Mouse (Mus musculus): ENCODE results near the gene Itk. TPM values are rescaled to one million over a fixed set of nuclear protein-coding genes. Genes with fewer than 3 reads are reported as not detected.

Itk gene
- polyA plus RNA-seq, 1 experiment from 2014 or later, result not detected

DNA sequence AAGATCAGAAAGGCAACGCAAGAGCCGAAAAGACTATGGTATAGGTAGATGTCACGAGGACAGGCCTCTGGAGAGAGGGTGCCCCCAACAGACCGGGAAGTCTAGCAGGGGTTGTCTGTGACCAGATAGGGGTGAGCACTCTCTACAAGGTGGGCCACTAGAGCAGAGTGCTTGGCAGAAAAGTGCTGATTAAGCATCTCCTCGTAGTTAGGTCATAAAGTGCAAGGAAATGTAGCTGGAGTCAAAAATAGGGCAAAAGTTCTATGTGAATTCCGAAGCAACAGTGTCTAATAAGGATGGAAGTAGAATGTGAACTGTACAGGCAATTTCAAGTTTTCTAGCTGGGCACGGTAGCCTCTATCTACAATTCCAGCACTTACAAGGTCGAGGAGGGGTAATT lies 18.1 kb downstream of the Itk start:
- no peak for ATAC-seq (ENCODE audit: low read depth)
- Histone ChIP-seq H3K9me3 (no peaks in the 10 kb centered on the region), H3K27ac (replicated peaks) (no peak overlapping the region), H3K4me1 (replicated peaks) (no peaks in the 10 kb centered on the region), H3K9ac (no peak overlapping the region), H3K4me2 (no peak overlapping the region), H3K4me3 (no peak overlapping the region), H3K27me3 (no peaks in the 10 kb centered on the region), H3K36me3 (no peaks in the 10 kb centered on the region)
- 94% methylated on average over 8 of the region's 8 CpGs for WGBS

DNA sequence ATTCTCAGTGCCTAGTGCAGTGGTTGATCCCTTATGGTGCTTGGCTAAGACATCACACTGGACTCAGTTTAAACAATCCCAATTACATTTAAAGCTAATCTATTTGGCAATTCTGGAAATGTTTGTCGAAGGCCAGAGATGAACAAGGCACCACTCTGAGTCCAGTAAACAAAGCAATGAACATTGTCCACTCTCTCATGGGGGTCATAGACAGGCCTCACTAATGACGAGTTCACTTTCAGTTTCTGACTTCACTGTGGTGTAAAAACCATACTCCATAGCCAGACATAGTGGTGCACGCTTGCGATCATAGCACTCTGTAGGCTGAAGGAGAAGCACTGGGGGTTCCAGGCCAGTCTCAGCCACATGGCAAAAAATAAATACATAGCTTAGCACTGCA lies 18.9 kb downstream of the Itk start:
- ATAC-seq (ENCODE audit: low read depth), result no peak
- 89% methylated on average over 4 of the region's 4 CpGs for WGBS

DNA sequence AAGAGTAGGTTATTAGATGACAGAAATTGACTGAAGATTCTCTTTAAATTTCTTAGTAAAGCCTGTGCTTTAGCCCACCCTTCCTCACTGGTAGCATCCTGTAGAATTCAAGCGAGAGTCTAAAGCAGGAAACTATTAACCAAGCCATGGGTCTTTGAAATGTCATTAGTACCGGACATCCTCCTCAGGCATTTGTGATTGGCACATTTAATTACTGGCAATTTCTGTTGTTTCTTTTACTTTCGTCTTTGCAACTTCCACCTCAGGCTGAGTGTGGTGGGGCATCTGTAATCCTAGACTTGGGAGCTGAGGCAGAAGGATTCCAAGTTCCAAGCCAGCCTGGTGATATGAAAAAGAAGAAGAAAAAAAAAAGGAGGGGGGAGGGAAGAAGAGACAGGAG lies 23.0 kb downstream of the Itk start:
- Histone ChIP-seq H3K9ac (no peak overlapping the region), H3K36me3 (no peaks in the 10 kb centered on the region), H3K9me3 (no peaks in the 10 kb centered on the region), H3K27me3 (no peaks in the 10 kb centered on the region), H3K27ac (replicated peaks) (no peak overlapping the region), H3K4me3 (no peak overlapping the region), H3K4me1 (replicated peaks) (no peaks in the 10 kb centered on the region), H3K4me2 (no peak overlapping the region)
- whole genome bisulfite sequencing, result 63% methylated on average over 3 of the region's 3 CpGs
- no peak for ATAC-seq (ENCODE audit: low read depth)

More for the DNA sequence above, 18.9 kb downstream of the Itk start:
- no peak overlapping the region for H3K4me3 ChIP-seq
- no peaks in the 10 kb centered on the region for H3K36me3 ChIP-seq
- no peak overlapping the region for H3K27ac ChIP-seq (replicated peaks)
- H3K4me2 ChIP-seq, result no peak overlapping the region
- H3K4me1 ChIP-seq (replicated peaks), result no peaks in the 10 kb centered on the region
- H3K9me3 ChIP-seq, result no peaks in the 10 kb centered on the region
- H3K9ac ChIP-seq, result no peak overlapping the region
- no peaks in the 10 kb centered on the region for H3K27me3 ChIP-seq

DNA sequence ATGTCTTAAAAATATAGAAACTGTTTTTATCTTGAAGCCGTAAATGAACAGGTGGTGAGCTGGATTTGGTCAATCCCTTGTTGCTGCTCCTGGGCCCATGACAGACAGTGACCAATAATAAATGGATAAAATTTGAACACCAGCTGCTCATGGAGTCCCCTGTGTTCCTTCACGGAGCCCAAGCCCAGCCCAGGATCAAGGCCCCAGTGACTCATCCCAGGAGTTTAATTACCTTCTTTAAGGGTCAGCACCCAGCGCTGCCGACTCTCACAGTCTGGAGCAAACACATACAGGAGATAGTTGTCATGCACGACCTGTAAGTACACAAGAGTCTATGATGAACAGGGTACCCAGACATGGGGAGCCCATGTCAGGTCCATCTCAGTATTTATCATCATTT lies 23.6 kb downstream of the Itk start:
- Histone ChIP-seq H3K4me3 (no peak overlapping the region), H3K4me1 (replicated peaks) (no peaks in the 10 kb centered on the region), H3K9me3 (no peaks in the 10 kb centered on the region), H3K9ac (no peak overlapping the region), H3K27me3 (no peaks in the 10 kb centered on the region), H3K4me2 (no peak overlapping the region), H3K36me3 (no peaks in the 10 kb centered on the region), H3K27ac (replicated peaks) (no peak overlapping the region)
- 80% methylated on average over 5 of the region's 5 CpGs for WGBS
- no peak for ATAC-seq (ENCODE audit: low read depth)

DNA sequence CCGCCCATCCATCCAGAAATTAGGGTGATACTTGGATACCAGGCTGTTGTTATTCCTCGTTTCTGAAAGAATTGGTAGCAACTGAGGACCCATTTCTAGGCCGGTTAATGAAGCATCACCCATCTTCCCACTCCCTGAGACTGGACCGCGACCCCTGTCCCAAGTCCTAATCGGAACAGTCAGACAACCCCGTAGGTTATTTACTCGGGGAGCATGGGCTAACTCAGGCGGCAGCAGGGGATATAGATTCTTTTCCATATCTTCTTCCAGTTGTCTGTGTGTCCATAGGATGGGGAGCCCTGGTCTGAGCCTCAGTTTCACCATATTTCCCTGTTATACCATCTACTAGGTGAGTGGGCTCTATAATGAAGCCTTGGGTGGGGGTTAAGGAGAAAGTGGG lies 25.5 kb downstream of the Itk start:
- 94% methylated on average over 9 of the region's 9 CpGs for WGBS
- no peaks in the 10 kb centered on the region for H3K27me3 ChIP-seq
- no peak overlapping the region for H3K4me3 ChIP-seq
- H3K36me3 ChIP-seq, result no peaks in the 10 kb centered on the region
- no peak for ATAC-seq (ENCODE audit: low read depth)
- no peak overlapping the region for H3K27ac ChIP-seq (replicated peaks)
- H3K9ac ChIP-seq, result no peak overlapping the region
- H3K4me1 ChIP-seq (replicated peaks), result no peaks in the 10 kb centered on the region
- no peak overlapping the region for H3K4me2 ChIP-seq
- H3K9me3 ChIP-seq, result no peaks in the 10 kb centered on the region

DNA sequence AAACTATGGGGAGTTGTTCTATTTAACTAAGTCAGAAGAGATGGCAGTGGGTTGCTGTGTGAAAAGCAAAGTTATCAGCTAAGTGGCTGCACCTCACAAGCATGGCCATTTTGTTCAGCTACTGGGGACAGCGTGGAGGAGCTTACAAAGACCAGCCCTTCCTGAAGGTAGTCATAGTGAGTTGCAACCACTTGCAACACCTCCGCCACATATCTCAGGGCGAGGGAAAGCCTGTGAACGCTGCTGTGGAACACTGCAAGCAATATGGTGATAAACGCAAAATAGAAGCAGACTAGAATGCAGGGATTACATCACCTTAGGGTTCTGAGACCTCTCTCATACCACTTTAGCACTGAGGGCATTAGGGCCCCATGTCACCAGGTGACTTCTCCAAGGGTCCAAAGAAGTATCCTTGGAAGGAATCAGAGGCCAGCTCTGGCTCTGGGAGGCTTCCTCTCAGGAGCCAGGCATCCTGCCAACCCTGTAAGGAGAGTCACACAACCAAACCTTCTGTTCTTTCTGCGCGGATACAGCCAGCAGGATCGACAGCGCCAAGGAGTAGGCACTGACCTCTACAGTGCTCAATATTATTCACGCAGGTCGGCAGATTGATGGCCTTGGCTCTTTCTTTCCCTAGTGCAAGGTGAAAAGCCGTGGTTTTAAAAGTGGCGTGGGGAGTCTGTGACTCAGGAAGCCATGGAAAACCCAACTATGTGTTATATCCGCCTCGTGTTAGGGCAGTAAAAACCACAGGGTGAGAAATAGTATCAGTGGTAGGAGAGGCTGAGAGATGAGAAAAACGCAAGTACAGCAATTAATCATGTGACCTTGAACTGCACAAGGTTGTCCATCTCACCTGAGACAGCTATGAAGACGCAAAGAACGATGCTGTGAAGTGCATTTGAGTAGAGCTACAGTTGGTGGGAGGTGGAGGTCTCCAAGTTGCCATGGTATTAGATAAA lies 27.0 kb downstream of the Itk start:
- Histone ChIP-seq H3K27ac (replicated peaks) (no peak overlapping the region), H3K36me3 (no peaks in the 10 kb centered on the region), H3K27me3 (no peaks in the 10 kb centered on the region), H3K4me1 (replicated peaks) (no peaks in the 10 kb centered on the region), H3K9ac (no peak overlapping the region), H3K4me2 (no peak overlapping the region), H3K9me3 (no peaks in the 10 kb centered on the region), H3K4me3 (no peak overlapping the region)
- 86% methylated on average over 18 of the region's 18 CpGs for WGBS
- ATAC-seq (ENCODE audit: low read depth), result no peak

DNA sequence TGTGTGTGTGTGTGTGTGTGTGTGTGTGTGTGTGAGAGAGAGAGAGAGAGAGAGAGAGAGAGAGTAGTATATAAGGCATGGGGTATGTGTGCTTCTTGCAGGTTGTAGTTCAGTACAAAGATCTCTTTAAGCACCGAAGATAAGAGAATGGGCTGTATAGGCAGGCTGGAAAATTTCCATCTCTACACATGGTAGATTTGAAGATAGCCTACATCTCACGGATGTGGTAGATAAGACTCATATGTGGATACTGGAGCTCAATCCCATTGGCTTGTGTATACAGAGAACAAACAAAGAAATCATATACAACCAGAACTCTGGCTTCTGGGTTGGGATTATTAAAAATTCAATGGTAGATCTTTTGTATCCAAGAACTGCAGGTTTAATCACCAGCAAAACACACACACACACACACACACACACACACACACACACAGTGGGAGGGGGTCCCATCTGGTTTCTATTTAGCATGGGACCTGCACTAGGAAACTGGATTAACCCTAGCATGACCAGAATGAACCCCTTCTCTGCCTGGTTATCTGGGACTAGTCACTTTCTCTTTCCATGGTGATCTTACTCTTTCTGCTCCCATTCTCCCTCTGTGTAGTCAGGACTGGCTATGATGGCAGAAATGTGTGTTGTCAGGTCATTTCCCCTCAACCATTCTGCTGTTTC lies 28.2 kb downstream of the Itk start:
- H3K9me3 ChIP-seq, result no peaks in the 10 kb centered on the region
- H3K4me2 ChIP-seq, result no peak overlapping the region
- no peaks in the 10 kb centered on the region for H3K36me3 ChIP-seq
- ATAC-seq (ENCODE audit: low read depth), result no peak
- H3K4me1 ChIP-seq (replicated peaks), result no peaks in the 10 kb centered on the region
- H3K9ac ChIP-seq, result no peak overlapping the region
- H3K27me3 ChIP-seq, result no peaks in the 10 kb centered on the region
- WGBS, result 88% methylated on average over 2 of the region's 2 CpGs
- no peak overlapping the region for H3K4me3 ChIP-seq
- H3K27ac ChIP-seq (replicated peaks), result no peak overlapping the region

DNA sequence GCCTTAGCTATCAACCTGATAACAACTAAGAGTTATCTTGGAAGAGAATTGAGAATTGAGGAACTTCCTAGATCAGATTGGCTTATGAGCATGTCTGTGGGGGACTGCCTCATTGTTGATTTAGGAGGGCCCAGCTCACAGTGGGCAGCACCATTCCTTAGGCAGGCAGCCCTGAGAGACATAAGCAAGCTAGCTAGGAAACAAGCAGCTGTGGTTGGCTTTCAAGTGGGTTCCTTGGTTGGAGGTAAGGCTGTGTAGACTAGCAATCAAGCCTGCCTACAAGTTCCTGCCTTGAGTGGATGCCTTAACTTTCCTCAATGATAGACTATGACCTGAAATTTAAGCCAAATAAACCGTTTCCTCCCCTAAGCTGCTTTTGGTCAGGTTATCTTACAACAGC lies 30.9 kb downstream of the Itk start:
- H3K4me1 ChIP-seq (replicated peaks), result no peaks in the 10 kb centered on the region
- H3K4me3 ChIP-seq, result no peak overlapping the region
- no peaks in the 10 kb centered on the region for H3K36me3 ChIP-seq
- H3K27me3 ChIP-seq, result no peaks in the 10 kb centered on the region
- no peak overlapping the region for H3K4me2 ChIP-seq
- 77% methylated on average over 1 of the region's 1 CpGs for WGBS
- no peak for ATAC-seq (ENCODE audit: low read depth)
- H3K9ac ChIP-seq, result no peak overlapping the region
- H3K9me3 ChIP-seq, result no peaks in the 10 kb centered on the region
- no peak overlapping the region for H3K27ac ChIP-seq (replicated peaks)

DNA sequence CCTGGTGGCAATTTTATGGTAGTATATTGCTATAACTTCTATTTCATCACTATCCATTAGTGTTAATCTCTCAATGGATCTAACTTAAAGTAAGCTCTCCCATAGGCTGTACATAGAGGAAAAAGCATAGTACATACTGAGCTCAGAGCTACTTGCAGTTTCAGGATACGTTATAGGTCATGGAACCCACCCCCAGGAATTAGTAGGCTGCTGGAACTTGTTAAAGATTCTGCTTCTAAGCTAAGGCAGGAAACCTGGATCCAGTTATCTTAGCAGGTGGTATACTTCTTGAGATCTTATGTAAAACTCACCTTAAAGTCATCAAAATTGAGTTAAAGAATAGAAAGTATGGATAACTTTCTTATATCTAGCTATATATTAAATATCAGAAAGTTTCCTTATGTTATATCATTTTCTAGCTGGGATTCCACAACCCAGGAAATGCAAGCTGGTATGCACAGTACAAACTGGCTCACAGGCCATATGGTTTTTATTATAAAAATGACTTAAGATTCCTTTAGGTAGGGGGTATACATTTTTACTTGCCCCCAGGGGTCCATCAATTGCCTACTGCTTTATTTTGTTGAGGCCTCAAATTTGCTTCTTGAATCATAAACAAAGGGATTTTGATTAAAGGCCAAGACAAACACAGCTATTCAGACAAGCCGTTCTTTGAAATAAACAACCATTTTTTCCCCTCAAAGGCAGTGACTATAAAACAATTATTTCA lies 39.5 kb downstream of the Itk start:
- ATAC-seq (ENCODE audit: low read depth), result no peak
- no peak overlapping the region for H3K4me2 ChIP-seq
- 58% methylated on average over 2 of the region's 2 CpGs for WGBS
- no peak overlapping the region for H3K27ac ChIP-seq (replicated peaks)
- no peak overlapping the region for H3K4me3 ChIP-seq
- no peaks in the 10 kb centered on the region for H3K27me3 ChIP-seq
- H3K9ac ChIP-seq, result no peak overlapping the region
- no peaks in the 10 kb centered on the region for H3K36me3 ChIP-seq
- no peaks in the 10 kb centered on the region for H3K4me1 ChIP-seq (replicated peaks)
- no peaks in the 10 kb centered on the region for H3K9me3 ChIP-seq

DNA sequence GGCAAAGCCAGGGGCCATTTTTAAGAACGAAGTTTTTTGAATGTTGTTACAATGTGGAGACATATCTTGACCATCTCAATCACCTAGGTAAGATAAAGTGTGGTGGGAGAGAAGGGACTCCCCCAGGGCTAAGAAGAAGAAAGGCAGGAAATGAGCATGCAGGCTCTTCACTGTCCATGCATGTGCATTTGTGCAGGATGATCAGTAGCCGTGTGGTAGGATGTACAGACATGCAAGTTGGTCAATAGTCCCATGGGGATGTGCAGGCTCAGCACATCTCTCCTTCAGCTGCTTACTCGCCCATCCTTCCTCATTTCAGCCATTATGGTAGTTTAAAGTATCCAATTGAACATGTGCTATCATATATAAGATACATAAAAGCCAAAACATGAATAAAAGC lies 40.9 kb downstream of the Itk start:
- no peaks in the 10 kb centered on the region for H3K36me3 ChIP-seq
- WGBS, result 72% methylated on average over 3 of the region's 3 CpGs
- H3K27me3 ChIP-seq, result no peaks in the 10 kb centered on the region
- 0 out of 2 replicates have a peak, but pooled peaks cover 3% of the 10 kb centered on the region for H3K4me1 ChIP-seq (replicated peaks)
- no peak overlapping the region for H3K27ac ChIP-seq (replicated peaks)
- no peak for ATAC-seq (ENCODE audit: low read depth)
- H3K9ac ChIP-seq, result no peak overlapping the region
- no peak overlapping the region for H3K4me3 ChIP-seq
- H3K9me3 ChIP-seq, result no peaks in the 10 kb centered on the region
- no peak overlapping the region for H3K4me2 ChIP-seq

DNA sequence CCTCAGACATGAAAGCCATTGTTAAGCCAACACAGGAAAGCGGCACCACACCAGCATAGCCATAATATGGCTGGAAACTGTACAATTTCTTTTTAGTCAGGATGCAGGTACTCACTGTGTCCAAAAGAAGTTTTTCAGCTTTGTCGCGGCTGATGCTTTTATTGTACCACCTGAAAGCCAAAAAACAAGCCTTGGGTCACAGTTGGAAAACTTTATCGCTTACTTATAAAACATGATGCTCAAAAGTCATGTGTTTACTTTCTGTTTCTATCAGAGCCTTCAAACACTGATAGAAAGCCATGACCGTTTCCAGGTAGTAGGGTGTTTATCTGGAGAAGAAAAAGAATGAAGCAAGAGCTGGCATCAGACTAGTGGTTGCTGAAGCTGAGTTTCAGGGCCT lies 41.6 kb downstream of the Itk start:
- Histone ChIP-seq H3K36me3 (no peaks in the 10 kb centered on the region), H3K27ac (replicated peaks) (no peak overlapping the region), H3K9ac (no peak overlapping the region), H3K4me3 (no peak overlapping the region), H3K9me3 (no peaks in the 10 kb centered on the region), H3K27me3 (no peaks in the 10 kb centered on the region), H3K4me2 (no peak overlapping the region), H3K4me1 (replicated peaks) (0 out of 2 replicates have a peak, but pooled peaks cover 3% of the 10 kb centered on the region)
- 86% methylated on average over 5 of the region's 5 CpGs for WGBS
- ATAC-seq (ENCODE audit: low read depth), result no peak

DNA sequence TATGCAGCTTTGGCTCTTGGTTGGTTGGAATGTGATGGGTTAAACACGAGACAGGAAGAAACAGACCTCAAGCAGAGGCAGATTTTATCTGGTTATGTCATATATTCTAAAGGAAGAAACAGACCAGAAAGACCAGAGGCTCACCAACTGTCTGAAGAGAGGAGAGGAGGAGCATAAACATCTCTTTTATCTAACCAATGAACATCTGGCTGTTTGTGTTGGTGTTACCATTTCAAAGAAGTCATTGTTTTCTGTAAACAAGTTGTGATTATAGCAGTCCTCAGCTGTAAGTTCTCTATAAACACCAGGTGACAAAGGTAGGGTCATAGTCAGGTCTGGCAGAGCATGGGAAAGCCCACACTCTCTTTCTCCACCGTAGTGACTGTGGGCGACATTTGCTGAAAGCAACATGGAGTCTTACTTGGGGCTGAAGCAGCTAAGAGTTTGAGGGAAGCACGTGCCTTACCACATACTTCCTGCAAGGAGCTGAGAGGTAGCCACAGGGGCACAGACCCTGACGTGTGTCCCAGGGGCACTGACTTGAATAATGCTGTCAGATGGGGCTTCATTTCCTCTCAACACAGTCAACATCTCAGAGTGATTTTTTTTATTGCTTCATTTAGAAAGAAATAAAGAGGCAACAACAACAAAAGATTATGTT lies 45.3 kb downstream of the Itk start:
- ATAC-seq (ENCODE audit: low read depth), result no peak
- no peak overlapping the region for H3K27ac ChIP-seq (replicated peaks)
- WGBS, result 62% methylated on average over 5 of the region's 5 CpGs

More for the DNA sequence above, 45.3 kb downstream of the Itk start:
- Histone ChIP-seq H3K4me2 (no peak overlapping the region), H3K36me3 (no peaks in the 10 kb centered on the region), H3K9ac (no peak overlapping the region), H3K27me3 (no peaks in the 10 kb centered on the region), H3K4me1 (replicated peaks) (0 out of 2 replicates have a peak, but pooled peaks cover 3% of the 10 kb centered on the region), H3K4me3 (no peak overlapping the region), H3K9me3 (no peaks in the 10 kb centered on the region)
